Mouse (Mus musculus): ENCODE measurements around the gene Papolb.

DNA sequence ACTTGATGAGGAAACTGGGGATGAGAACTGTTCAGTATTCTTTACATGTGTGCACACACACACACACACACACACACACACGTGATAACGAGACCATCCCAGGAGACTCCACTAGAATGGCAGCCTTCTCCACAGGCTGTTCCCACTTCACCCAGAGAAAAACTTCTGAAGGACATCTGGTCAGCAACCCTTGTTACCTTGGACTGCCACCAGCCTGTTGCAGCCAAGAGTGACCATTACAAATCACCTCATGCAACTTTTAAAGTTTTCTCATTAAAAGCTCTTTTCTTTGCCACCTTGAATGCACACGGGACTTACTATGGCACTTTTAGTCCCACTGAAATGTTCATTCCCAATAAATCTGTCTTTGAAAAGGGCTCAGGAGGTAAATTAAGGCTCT, 7.4 kb upstream of the Papolb start:
- no peak for TF ChIP-seq CTCF (IDR thresholded peaks at IDR 0.05; ENCODE audit: extremely low read depth, insufficient read length, insufficient replicate concordance, low read depth, low read length)
- no peak for TF ChIP-seq POLR2A (IDR thresholded peaks at IDR 0.05; ENCODE audit: low read depth, low read length)
